Mouse (Mus musculus) limb, embryonic 14.5 days (tissue): ENCODE measurements around the gene Ankrd6. TPM values are rescaled to one million over a fixed set of nuclear protein-coding genes. Genes with fewer than 3 reads are reported as not detected.

ENCODE experiments used
- ATAC-seq: fragments of 200-750 bp; cut with Nextera tagmentation; 2 replicates; pipeline ENCODE4 v1.8.0; 2017; ENCODE audit warnings: low read depth, moderate number of reproducible peaks, moderate TSS enrichment; ENCODE audit not compliant: low FRiP score
- DNase-seq: peaks from one replicate; pipeline ENCODE4 v3.0.0-alpha.2; 2015; ENCODE audit warnings: low spot score
- H3K27ac ChIP-seq: fragments of 300-500 bp; sonication (generic); replicated peaks from 2 replicates; pipeline ENCODE4 v1.5.1; 2014; ENCODE audit warnings: low read depth, mild to moderate bottlenecking, low read length, moderate library complexity, mixed read lengths
- H3K27me3 ChIP-seq: fragments of 300-500 bp; sonication (generic); 2 replicates; pipeline ENCODE4 v1.6.1; 2014; ENCODE audit warnings: low read length, mixed read lengths; ENCODE audit not compliant: control insufficient read depth, insufficient read depth
- H3K36me3 ChIP-seq: fragments of 300-500 bp; sonication (generic); 2 replicates; pipeline ENCODE4 v1.6.1; 2014; ENCODE audit warnings: mild to moderate bottlenecking, low read length, moderate library complexity, mixed read lengths; ENCODE audit not compliant: control insufficient read depth, insufficient read depth
- H3K4me1 ChIP-seq: fragments of 300-500 bp; sonication (generic); 2 replicates; pipeline ENCODE4 v1.6.1; 2014; ENCODE audit warnings: antibody characterized with exemption, low read length, mixed read lengths; ENCODE audit not compliant: control insufficient read depth, insufficient read depth
- H3K4me2 ChIP-seq: fragments of 300-500 bp; sonication (generic); replicated peaks from 2 replicates; pipeline ENCODE4 v1.6.1; 2014; ENCODE audit warnings: low read depth, mild to moderate bottlenecking, low read length, moderate library complexity; ENCODE audit not compliant: severe bottlenecking
- H3K4me3 ChIP-seq: fragments of 300-500 bp; sonication (generic); replicated peaks from 2 replicates; pipeline ENCODE4 v1.5.1; 2014; ENCODE audit warnings: low read length
- H3K9ac ChIP-seq: fragments of 300-500 bp; sonication (generic); 2 replicates; pipeline ENCODE4 v1.6.1; 2014; ENCODE audit warnings: mild to moderate bottlenecking, low read depth, low read length, moderate library complexity; ENCODE audit not compliant: severe bottlenecking
- H3K9me3 ChIP-seq: fragments of 300-500 bp; sonication (generic); 2 replicates; pipeline ENCODE4 v1.6.1; 2016; ENCODE audit warnings: low read length; ENCODE audit not compliant: control insufficient read depth
- POLR2A ChIP-seq: fragments of 200-500 bp; IDR thresholded peaks from 2 replicates; pipeline ENCODE4 v1.8.0; 2012; ENCODE audit warnings: inconsistent platforms, mild to moderate bottlenecking, moderate library complexity, borderline replicate concordance; ENCODE audit not compliant: insufficient read depth, insufficient read length; ENCODE audit errors: extremely low read depth
- WGBS: fragments of 180-500 bp; shearing (Covaris S2); extraction: QIAGEN DNeasy Blood & Tissue Kit; methylation state at CpG from one replicate; pipeline ENCODE4 v1.1.7; 2014; 5-methylcytosine and 5-hydroxymethylcytosine counted together
- polyA plus RNA-seq, 2 experiments: library from polyadenylated mRNA; depleted of rRNA in 1 of 2; stranded (reverse) in 1 of 2; unstranded in 1 of 2; fragments of >200 nt; fragmentation: Nextera tagmentation in 1 of 2; extraction: Ambion mirVana in 1 of 2; gene quantifications; 2 replicates each; pipeline versions ENCODE4 v1.2.1 to v1.2.3; 2012 to 2014

Ankrd6 gene
- polyA plus RNA-seq (2012; rRNA removed) (4.9 TPM in 2 replicates), polyA plus RNA-seq (2014; fragmentation: Nextera tagmentation; extraction: Ambion mirVana) (10.9 and 13.5 TPM in 2 replicates)

DNA sequence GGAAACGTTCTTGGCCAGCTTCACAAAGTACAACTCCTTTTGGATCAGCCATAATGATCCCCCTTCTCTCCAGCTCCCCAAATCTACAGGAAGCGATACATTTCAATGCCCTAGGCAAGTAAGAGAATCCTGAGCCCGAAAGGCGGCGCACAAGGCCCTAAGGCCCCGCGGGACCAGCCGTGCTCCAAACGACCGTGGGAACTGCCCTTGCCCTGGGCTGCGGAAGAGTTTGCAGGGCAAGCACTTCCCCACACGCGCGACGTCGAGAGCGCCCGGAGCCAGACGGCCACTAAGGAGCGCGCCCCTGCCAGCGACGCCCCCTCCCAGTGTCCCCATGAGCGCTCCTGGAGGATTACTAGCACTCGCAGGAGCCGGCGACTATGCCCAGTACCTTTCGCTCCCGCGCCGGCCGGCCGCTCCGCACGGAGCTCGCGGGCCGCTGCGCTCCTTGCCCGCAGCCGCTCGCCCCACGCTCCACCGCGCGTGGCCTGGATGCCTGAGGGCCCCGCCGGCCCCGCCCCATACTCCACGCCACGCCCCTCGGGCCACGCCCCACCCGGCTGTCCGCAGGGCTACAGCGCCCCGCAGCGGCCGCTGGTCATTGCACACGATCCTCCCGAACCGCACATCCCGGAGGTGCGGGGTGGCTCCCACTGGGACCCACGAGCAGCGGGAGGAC is at the start of gene Ankrd6:
Gene Ankrd6, minus strand, starts transcription at position 486 of the 679 bp plus-strand sequence.
- H3K9me3 ChIP-seq: no peaks in the 10 kb centered on the region
- H3K27me3 ChIP-seq: peaks cover 7% of the 10 kb centered on the region
- H3K4me3 ChIP-seq: peak within 1 kb of the TSS; percentile 59
- H3K4me1 ChIP-seq: peaks cover 2% of the 10 kb centered on the region
- 0 out of 2 replicates have a peak, but pooled peaks have one; percentile 49 for TF ChIP-seq POLR2A
- peak within 1 kb of the TSS; percentile 88 for H3K4me2 ChIP-seq
- H3K27ac ChIP-seq: no peak within 1 kb of the TSS
- DNase-seq: peak; percentile 69
- H3K36me3 ChIP-seq: no peaks in the 10 kb centered on the region
- 1% methylated on average over 64 of the region's 66 CpGs for WGBS
- peak; percentile 93 for ATAC-seq
- peak within 1 kb of the TSS; percentile 62 for H3K9ac ChIP-seq

DNA sequence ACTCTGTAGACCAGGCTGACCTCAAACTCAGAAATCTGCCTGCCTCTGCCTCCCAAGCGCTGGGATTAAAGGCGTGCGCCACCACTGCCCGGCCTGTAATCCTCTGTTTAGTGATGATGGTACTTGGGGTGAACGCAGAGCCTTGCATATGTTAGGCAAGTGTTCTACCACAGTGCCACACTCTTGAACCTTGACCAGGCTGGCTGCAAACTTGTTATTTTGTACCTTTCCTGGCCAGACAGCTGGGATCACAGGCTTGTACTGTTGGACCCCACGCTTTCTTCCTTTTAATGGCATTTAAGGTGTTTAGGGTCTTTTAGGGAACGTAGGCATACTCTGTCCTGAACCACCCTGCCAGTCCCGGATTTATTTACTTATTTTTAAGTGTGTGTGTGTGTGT is 48.4 kb upstream of the Ankrd6 start:
- no peaks in the 10 kb centered on the region for H3K9me3 ChIP-seq
- H3K4me3 ChIP-seq: no peak overlapping the region
- H3K4me2 ChIP-seq: no peak overlapping the region
- no peaks in the 10 kb centered on the region for H3K36me3 ChIP-seq
- ATAC-seq (no peak), DNase-seq (no peak)
- WGBS: 92% methylated on average over 8 of the region's 8 CpGs
- no peaks in the 10 kb centered on the region for H3K4me1 ChIP-seq
- no peak overlapping the region for H3K27ac ChIP-seq
- H3K9ac ChIP-seq: no peak overlapping the region
- no peaks in the 10 kb centered on the region for H3K27me3 ChIP-seq
- no peak for TF ChIP-seq POLR2A

GRCm38 (mm10) chr4:32997571-32997970 is 46.9 kb upstream of the Ankrd6 start:
- no peak for ATAC-seq
- no peak for TF ChIP-seq POLR2A
- 80% methylated on average over 5 of the region's 5 CpGs for WGBS

GRCm38 (mm10) chr4:32996083-32996482 is 45.4 kb upstream of the Ankrd6 start:
- no peak for TF ChIP-seq POLR2A

More at GRCm38 (mm10) chr4:32997571-32997970, 46.9 kb upstream of the Ankrd6 start:
- DNase-seq: no peak
- Histone ChIP-seq H3K27me3 (no peaks in the 10 kb centered on the region), H3K4me3 (no peak overlapping the region), H3K36me3 (no peaks in the 10 kb centered on the region), H3K4me2 (no peak overlapping the region), H3K27ac (no peak overlapping the region), H3K9ac (no peak overlapping the region), H3K4me1 (no peaks in the 10 kb centered on the region), H3K9me3 (no peaks in the 10 kb centered on the region)

DNA sequence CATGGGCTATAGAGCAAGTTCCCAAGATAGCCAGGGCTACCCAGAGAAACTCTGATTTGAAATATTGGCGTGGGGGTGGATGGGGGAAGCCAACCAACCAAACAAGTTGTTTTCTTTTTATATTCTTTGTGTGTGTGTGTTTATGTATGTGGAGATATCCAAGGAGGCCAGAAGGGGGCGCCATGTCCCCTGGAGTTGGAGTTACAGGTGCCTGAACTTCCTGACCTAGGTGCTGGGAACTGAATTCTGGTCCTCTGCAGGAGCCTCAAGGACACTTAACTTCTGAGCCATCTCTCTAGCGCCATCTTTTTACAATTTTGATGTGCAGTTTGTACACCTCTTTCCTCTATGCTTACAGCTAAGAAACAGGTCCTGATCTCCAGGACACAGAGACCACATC is 43.5 kb upstream of the Ankrd6 start:
- Histone ChIP-seq H3K36me3 (no peaks in the 10 kb centered on the region), H3K27ac (no peak overlapping the region), H3K4me2 (no peak overlapping the region), H3K4me3 (no peak overlapping the region), H3K9me3 (no peaks in the 10 kb centered on the region), H3K27me3 (no peaks in the 10 kb centered on the region), H3K4me1 (no peaks in the 10 kb centered on the region), H3K9ac (no peak overlapping the region)
- no peak for TF ChIP-seq POLR2A
- no peak for DNase-seq
- ATAC-seq: no peak
- 68% methylated on average over 3 of the region's 3 CpGs for WGBS

More at GRCm38 (mm10) chr4:32996083-32996482, 45.4 kb upstream of the Ankrd6 start:
- Histone ChIP-seq H3K27ac (no peak overlapping the region), H3K9ac (no peak overlapping the region), H3K4me2 (no peak overlapping the region), H3K9me3 (no peaks in the 10 kb centered on the region), H3K4me1 (no peaks in the 10 kb centered on the region), H3K4me3 (no peak overlapping the region), H3K27me3 (no peaks in the 10 kb centered on the region), H3K36me3 (no peaks in the 10 kb centered on the region)
- DNase-seq (no peak), ATAC-seq (no peak)
- 90% methylated on average over 5 of the region's 5 CpGs for WGBS

DNA sequence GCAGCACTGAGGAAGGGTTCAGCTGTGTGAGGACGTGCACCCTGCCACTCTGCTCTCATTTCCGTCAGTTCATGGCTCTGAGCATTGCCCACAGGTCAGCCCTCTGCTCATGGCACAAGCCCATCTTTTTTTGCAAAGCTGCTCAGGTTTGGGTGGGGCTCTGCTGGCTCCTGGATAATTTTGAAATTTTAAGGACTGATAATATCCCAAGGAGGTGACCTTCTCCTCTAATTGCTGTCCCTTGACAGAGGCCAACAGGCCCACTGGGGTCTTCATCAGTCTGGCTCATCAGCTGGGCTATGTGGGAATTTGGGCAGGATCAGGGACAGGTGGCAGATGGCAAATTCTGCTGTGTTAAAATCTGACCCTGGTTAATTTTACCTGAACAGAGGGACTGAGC is 38.7 kb upstream of the Ankrd6 start:
- ATAC-seq (no peak), DNase-seq (no peak)
- H3K4me1 ChIP-seq: peaks cover 7% of the 10 kb centered on the region; the same call in 1 of the 2 replicates
- H3K9ac ChIP-seq: no peak overlapping the region
- 78% methylated on average over 2 of the region's 2 CpGs for WGBS
- no peak overlapping the region for H3K27ac ChIP-seq
- H3K36me3 ChIP-seq: no peaks in the 10 kb centered on the region
- H3K9me3 ChIP-seq: no peaks in the 10 kb centered on the region
- TF ChIP-seq POLR2A: no peak
- no peak overlapping the region for H3K4me3 ChIP-seq
- no peaks in the 10 kb centered on the region for H3K27me3 ChIP-seq
- H3K4me2 ChIP-seq: no peak overlapping the region
